Mouse (Mus musculus) CH12.LX (cell line): ENCODE measurements around the gene Xkr7.

Experiments
- BHLHE40 ChIP-seq: IDR thresholded peaks from 2 replicates; pipeline ENCODE4 v1.6.1; 2011; ENCODE audit warnings: mild to moderate bottlenecking, low read depth, low read length, improper control_type of control experiment
- CHD1 ChIP-seq: IDR thresholded peaks from 2 replicates; pipeline ENCODE4 v1.6.1; 2012; ENCODE audit warnings: low read depth, low read length, improper control_type of control experiment, inconsistent platforms
- CHD2 ChIP-seq: IDR thresholded peaks from 2 replicates; pipeline ENCODE4 v1.6.1; 2011; ENCODE audit warnings: low read length, improper control_type of control experiment
- CTCF ChIP-seq, 2 experiments: IDR thresholded peaks in 1 of 2; conservative IDR thresholded peaks in 1 of 2; 2 replicates each; pipeline ENCODE4 v1.5.1; 2011 to 2012; ENCODE audit warnings: low read depth in 2 of 2, low read length in 2 of 2, improper control_type of control experiment in 1 of 2, inconsistent platforms in 1 of 2, mild to moderate bottlenecking in 1 of 2, moderate library complexity in 1 of 2
- EP300 ChIP-seq: IDR thresholded peaks from 2 replicates; pipeline ENCODE4 v1.6.1; 2011; ENCODE audit warnings: low read length, improper control_type of control experiment
- ETS1 ChIP-seq: conservative IDR thresholded peaks from 2 replicates; pipeline ENCODE4 v1.6.1; 2012; ENCODE audit warnings: low read depth, mild to moderate bottlenecking, inconsistent platforms, low read length, improper control_type of control experiment, moderate library complexity
- GABPA ChIP-seq: IDR thresholded peaks from 2 replicates; pipeline ENCODE4 v1.6.1; 2012; ENCODE audit warnings: low read depth, low read length, improper control_type of control experiment, inconsistent platforms; ENCODE audit not compliant: insufficient replicate concordance
- HCFC1 ChIP-seq: IDR thresholded peaks from 2 replicates; pipeline ENCODE4 v1.6.1; 2012; ENCODE audit warnings: low read depth, mild to moderate bottlenecking, inconsistent platforms, low read length, improper control_type of control experiment
- JUN ChIP-seq: IDR thresholded peaks from 2 replicates; pipeline ENCODE4 v1.6.1; 2011; ENCODE audit warnings: low read depth, mild to moderate bottlenecking, low read length, improper control_type of control experiment, moderate library complexity; ENCODE audit not compliant: insufficient read depth
- JUND ChIP-seq: conservative IDR thresholded peaks from 2 replicates; pipeline ENCODE4 v1.6.1; 2011; ENCODE audit warnings: low read depth, low read length, improper control_type of control experiment
- MXI1 ChIP-seq: IDR thresholded peaks from 2 replicates; pipeline ENCODE4 v1.6.1; 2011; ENCODE audit warnings: mild to moderate bottlenecking, low read depth, low read length, improper control_type of control experiment
- POLR2A ChIP-seq: IDR thresholded peaks from 2 replicates; pipeline ENCODE4 v1.6.1; 2011; ENCODE audit warnings: low read depth, mild to moderate bottlenecking, improper control_type of control experiment, low read length
- SIN3A ChIP-seq: IDR thresholded peaks from 2 replicates; pipeline ENCODE4 v1.6.1; 2012; ENCODE audit warnings: low read length, improper control_type of control experiment, inconsistent platforms
- ZMIZ1 ChIP-seq: IDR thresholded peaks from 2 replicates; pipeline ENCODE4 v1.6.1; 2012; ENCODE audit warnings: low read depth, mild to moderate bottlenecking, inconsistent platforms, low read length, improper control_type of control experiment

GRCm38 (mm10) chr2:153083824-153084223 lies 52.2 kb downstream of the Xkr7 start:
- TF ChIP-seq CTCF (conservative IDR thresholded peaks at IDR 0.05 in 1 of 2, IDR thresholded peaks at IDR 0.05 in 1 of 2; ENCODE audit: low read depth in 2 of 2, low read length in 2 of 2): no peak
- TF ChIP-seq ZMIZ1: no peak
- TF ChIP-seq POLR2A: no peak
- TF ChIP-seq ETS1: no peak
- no peak for TF ChIP-seq HCFC1
- no peak for TF ChIP-seq BHLHE40
- TF ChIP-seq CHD1: no peak
- no peak for TF ChIP-seq JUND
- TF ChIP-seq EP300: no peak
- TF ChIP-seq CHD2: no peak
- no peak for TF ChIP-seq GABPA
- no peak for TF ChIP-seq SIN3A
- TF ChIP-seq MXI1: no peak
- no peak for TF ChIP-seq JUN
